Mouse (Mus musculus) MEL (cell line): ENCODE results near the gene Mfsd1. TPM values are rescaled to one million over a fixed set of nuclear protein-coding genes. Genes with fewer than 3 reads are reported as not detected.

Experiments
- DNase-seq: peaks from one replicate; pipeline ENCODE4 v3.0.0; 2011; ENCODE audit warnings: low read depth, low spot score
- H3K27ac ChIP-seq: 2 replicates; pipeline ENCODE4 v1.5.1; 2012; ENCODE audit warnings: low read depth, mild to moderate bottlenecking, control low read depth, low read length, moderate library complexity; ENCODE audit not compliant: control insufficient read depth
- H3K27me3 ChIP-seq, 2 experiments: fragments of 150-350 bp in 1 of 2; sonication (generic) in 1 of 2; 2 replicates each; pipeline ENCODE4 v1.6.1; 2012; ENCODE audit warnings: low read length in 2 of 2, mild to moderate bottlenecking in 2 of 2, improper control_type of control experiment in 1 of 2, moderate library complexity in 1 of 2; ENCODE audit not compliant: insufficient read depth in 2 of 2, control insufficient read depth in 1 of 2
- H3K36me3 ChIP-seq, 2 experiments: 2 replicates each; pipeline ENCODE4 v1.6.1; 2012 to 2014; ENCODE audit warnings: low read length in 2 of 2, improper control_type of control experiment in 1 of 2, inconsistent platforms in 1 of 2, mild to moderate bottlenecking in 1 of 2; ENCODE audit not compliant: insufficient read depth in 2 of 2, control insufficient read depth in 1 of 2
- H3K4me1 ChIP-seq, 2 experiments: fragments of 150-350 bp in 1 of 2; sonication (generic) in 1 of 2; 2 replicates each; pipeline ENCODE4 v1.6.1; 2012; ENCODE audit warnings: low read length in 2 of 2, improper control_type of control experiment in 1 of 2, mild to moderate bottlenecking in 1 of 2; ENCODE audit not compliant: insufficient read depth in 2 of 2, control insufficient read depth in 1 of 2
- H3K4me3 ChIP-seq, 2 experiments: fragments of 150-350 bp in 1 of 2; sonication (generic) in 1 of 2; 2 replicates each; pipeline ENCODE4 v1.5.1; 2012; ENCODE audit warnings: low read depth in 2 of 2, low read length in 2 of 2, mild to moderate bottlenecking in 2 of 2, moderate library complexity in 2 of 2, control low read depth in 1 of 2, improper control_type of control experiment in 1 of 2; ENCODE audit not compliant: control insufficient read depth in 1 of 2, insufficient read depth in 1 of 2
- H3K79me2 ChIP-seq: 2 replicates; pipeline ENCODE4 v1.6.1; 2012; ENCODE audit warnings: mild to moderate bottlenecking, low read length, moderate library complexity; ENCODE audit not compliant: control insufficient read depth, poor library complexity, insufficient read depth
- H3K9ac ChIP-seq: 2 replicates; pipeline ENCODE4 v1.6.1; 2012; ENCODE audit warnings: low read depth, mild to moderate bottlenecking, control low read depth, low read length, moderate library complexity; ENCODE audit not compliant: control insufficient read depth, poor library complexity, severe bottlenecking
- H3K9me3 ChIP-seq: fragments of 150-350 bp; sonication (generic); replicated peaks from 2 replicates; pipeline ENCODE4 v1.6.1; 2012; ENCODE audit warnings: mild to moderate bottlenecking, low read length, improper control_type of control experiment, moderate library complexity; ENCODE audit not compliant: insufficient read depth
- CHD1 ChIP-seq: IDR thresholded peaks from 2 replicates; pipeline ENCODE4 v1.6.1; 2012; ENCODE audit warnings: low read depth, mild to moderate bottlenecking, inconsistent platforms, low read length, improper control_type of control experiment
- EP300 ChIP-seq, 2 experiments: IDR thresholded peaks; 2 replicates each; pipeline ENCODE4 v1.6.1; 2011; ENCODE audit warnings: improper control_type of control experiment in 2 of 2, low read length in 2 of 2, low read depth in 1 of 2, mild to moderate bottlenecking in 1 of 2
- ETS1 ChIP-seq: IDR thresholded peaks from 2 replicates; pipeline ENCODE4 v1.6.1; 2012; ENCODE audit warnings: low read depth, mild to moderate bottlenecking, inconsistent platforms, low read length, improper control_type of control experiment, moderate library complexity
- GABPA ChIP-seq: IDR thresholded peaks from 2 replicates; pipeline ENCODE4 v1.6.1; 2012; ENCODE audit warnings: low read depth, mild to moderate bottlenecking, inconsistent platforms, low read length, improper control_type of control experiment, moderate library complexity
- GATA1 ChIP-seq: IDR thresholded peaks from 2 replicates; pipeline ENCODE4 v1.6.1; 2011; ENCODE audit warnings: low read depth, low read length, improper control_type of control experiment
- HCFC1 ChIP-seq: IDR thresholded peaks from 2 replicates; pipeline ENCODE4 v1.6.1; 2012; ENCODE audit warnings: low read depth, mild to moderate bottlenecking, inconsistent platforms, low read length, improper control_type of control experiment, moderate library complexity
- MAFK ChIP-seq: IDR thresholded peaks from 2 replicates; pipeline ENCODE4 v1.6.1; 2011; ENCODE audit warnings: low read depth, mild to moderate bottlenecking, low read length, improper control_type of control experiment, borderline replicate concordance
- MAX ChIP-seq: IDR thresholded peaks from 2 replicates; pipeline ENCODE4 v1.6.1; 2011; ENCODE audit warnings: low read length, improper control_type of control experiment
- MXI1 ChIP-seq: IDR thresholded peaks from 2 replicates; pipeline ENCODE4 v1.6.1; 2011; ENCODE audit warnings: mild to moderate bottlenecking, low read depth, low read length, improper control_type of control experiment
- POLR2A ChIP-seq, 2 experiments: IDR thresholded peaks; 2 replicates each; pipeline ENCODE4 v1.6.1; 2011 to 2012; ENCODE audit warnings: low read length in 2 of 2, mild to moderate bottlenecking in 2 of 2, control low read depth in 1 of 2, improper control_type of control experiment in 1 of 2, low read depth in 1 of 2, moderate library complexity in 1 of 2; ENCODE audit not compliant: control insufficient read depth in 1 of 2, insufficient read depth in 1 of 2, poor library complexity in 1 of 2
- POLR2AphosphoS2 ChIP-seq: IDR thresholded peaks from 2 replicates; pipeline ENCODE4 v1.6.1; 2011; ENCODE audit warnings: low read length, improper control_type of control experiment
- RAD21 ChIP-seq: IDR thresholded peaks from 2 replicates; pipeline ENCODE4 v1.6.1; 2011; ENCODE audit warnings: mild to moderate bottlenecking, low read depth, low read length, improper control_type of control experiment
- SMC3 ChIP-seq: IDR thresholded peaks from 2 replicates; pipeline ENCODE4 v1.6.1; 2011; ENCODE audit warnings: low read depth, low read length, improper control_type of control experiment
- TCF12 ChIP-seq: IDR thresholded peaks from 2 replicates; pipeline ENCODE4 v1.6.1; 2014; ENCODE audit warnings: low read depth, mild to moderate bottlenecking, inconsistent platforms, low read length, improper control_type of control experiment, moderate library complexity
- USF2 ChIP-seq, 2 experiments: IDR thresholded peaks; 2 replicates each; pipeline ENCODE4 v1.6.1; 2011 to 2012; ENCODE audit warnings: improper control_type of control experiment in 2 of 2, low read length in 2 of 2, borderline replicate concordance in 1 of 2, inconsistent platforms in 1 of 2, low read depth in 1 of 2, mild to moderate bottlenecking in 1 of 2; ENCODE audit not compliant: insufficient read depth in 1 of 2
- ZMIZ1 ChIP-seq: IDR thresholded peaks from 2 replicates; pipeline ENCODE4 v1.6.1; 2012; ENCODE audit warnings: low read depth, mild to moderate bottlenecking, inconsistent platforms, low read length, improper control_type of control experiment, moderate library complexity
- ZNF384 ChIP-seq: IDR thresholded peaks from 2 replicates; pipeline ENCODE4 v1.6.1; 2012; ENCODE audit warnings: low read depth, mild to moderate bottlenecking, inconsistent platforms, low read length, improper control_type of control experiment
- polyA plus RNA-seq, 2 experiments: library from polyadenylated mRNA; stranded (reverse) in 1 of 2; unstranded in 1 of 2; fragments of >175 nt in 1 of 2; fragments of >200 nt in 1 of 2; gene quantifications; 2 replicates each; pipeline versions ENCODE4 v1.2.1 to v1.2.4; 2012; ENCODE audit warnings: low replicate concordance in 2 of 2, low read depth in 1 of 2; ENCODE audit not compliant: insufficient read length in 2 of 2, insufficient read depth in 1 of 2, missing spikeins in 1 of 2
- total RNA-seq: library from RNA; depleted of rRNA; stranded (reverse); fragments of 300-350 nt; gene quantifications from 2 replicates; pipeline ENCODE4 v1.2.3, GENCODE M21; 2012

Gene Mfsd1
- total and polyA plus RNA-seq, 3 experiments, result 36.2 to 39.6 TPM; not detected in 1

GRCm38 (mm10) chr3:67553927-67554448 lies 28.6 kb upstream of the Mfsd1 start:
- Histone ChIP-seq H3K27me3 (no peaks in the 10 kb centered on the region; a peak in 1 of 4 replicates), H3K79me2 (no peaks in the 10 kb centered on the region), H3K9me3 (no peaks in the 10 kb centered on the region), H3K4me3 (no peak overlapping the region), H3K9ac (no peak overlapping the region), H3K4me1 (no peaks in the 10 kb centered on the region), H3K27ac (no peak overlapping the region), H3K36me3 (no peaks in the 10 kb centered on the region)
- no peak for DNase-seq
- TF ChIP-seq POLR2A (IDR thresholded peaks at IDR 0.05; ENCODE audit: control insufficient read depth in 1 of 2, insufficient read depth in 1 of 2, low read depth in 1 of 2, low read length in 2 of 2, poor library complexity in 1 of 2) (no peak), MAX (no peak), GABPA (no peak), ZNF384 (no peak), ETS1 (no peak)

GRCm38 (mm10) chr3:67555211-67555610 lies 27.3 kb upstream of the Mfsd1 start:
- no peaks in the 10 kb centered on the region for H3K4me1 ChIP-seq
- no peaks in the 10 kb centered on the region; a peak in 1 of 4 replicates for H3K27me3 ChIP-seq
- no peak overlapping the region for H3K27ac ChIP-seq
- no peak overlapping the region for H3K9ac ChIP-seq
- no peak overlapping the region for H3K4me3 ChIP-seq
- TF ChIP-seq EP300 (IDR thresholded peaks at IDR 0.05; ENCODE audit: low read depth in 1 of 2, low read length in 2 of 2), result no peak
- no peak for TF ChIP-seq ZMIZ1
- TF ChIP-seq POLR2AphosphoS2, result no peak
- TF ChIP-seq GATA1, result no peak
- no peak for TF ChIP-seq MXI1
- no peak for TF ChIP-seq SMC3
- TF ChIP-seq RAD21, result no peak
- no peak for TF ChIP-seq TCF12
- TF ChIP-seq CHD1, result no peak
- TF ChIP-seq HCFC1, result no peak
- no peak for TF ChIP-seq ETS1
- no peak for TF ChIP-seq MAFK
- TF ChIP-seq USF2 (IDR thresholded peaks at IDR 0.05; ENCODE audit: borderline replicate concordance in 1 of 2, insufficient read depth in 1 of 2, low read depth in 1 of 2, low read length in 2 of 2), result no peak
- H3K36me3 ChIP-seq, result no peaks in the 10 kb centered on the region
- no peak for DNase-seq
- H3K79me2 ChIP-seq, result no peaks in the 10 kb centered on the region
- no peaks in the 10 kb centered on the region for H3K9me3 ChIP-seq
